Mouse (Mus musculus) effector memory CD4-positive, alpha-beta T cell, adult 7 months (primary cell): ENCODE results near the gene 4921501E09Rik. TPM values are rescaled to one million over a fixed set of nuclear protein-coding genes. Genes with fewer than 3 reads are reported as not detected.

Experiments
- polyA plus RNA-seq: library from polyadenylated mRNA; unstranded; fragments of 100-300 nt; shearing (Covaris generic); gene quantifications from one replicate; pipeline ENCODE4 v1.2.1, GENCODE M21; 2017

Gene 4921501E09Rik
- not detected for polyA plus RNA-seq

GRCm38 (mm10) chr17:33067958-33068357 lies at the start of gene 4921501E09Rik:
4921501E09Rik (minus strand) TSS chr17:33068058.

GRCm38 (mm10) chr17:33089220-33089949 lies 21.5 kb upstream of the 4921501E09Rik start, which contains the start of gene Zfp563:
Zfp563 (plus strand) TSS chr17:33089310.

GRCm38 (mm10) chr17:33032900-33033891 lies 34.7 kb downstream of the 4921501E09Rik start, which contains the start of gene Zfp763:
Zfp763 (minus strand) TSS chr17:33033402.

Other genes starting within 250 kb of the 4921501E09Rik start
- 1.5 TPM for gene Zfp799, start 237.8 kb downstream of the 4921501E09Rik start, polyA plus RNA-seq
- gene Zfp870, start 176.4 kb downstream of the 4921501E09Rik start, polyA plus RNA-seq, result not detected
- gene Cyp4f14, start 150.7 kb downstream of the 4921501E09Rik start, polyA plus RNA-seq, result not detected
- gene Cyp4f13, start 120.7 kb downstream of the 4921501E09Rik start, polyA plus RNA-seq, result 40.3 TPM
- 15.9 TPM for gene Zfp472, start 102.2 kb downstream of the 4921501E09Rik start, polyA plus RNA-seq
- gene Zfp952, start 74.9 kb downstream of the 4921501E09Rik start, polyA plus RNA-seq, result 5.7 TPM
- gene Zfp763, start 34.7 kb downstream of the 4921501E09Rik start, polyA plus RNA-seq, result 1.7 TPM
- gene Zfp563, start 21.3 kb upstream of the 4921501E09Rik start, polyA plus RNA-seq, result 0.74 TPM
- gene Morc2b, start 71.6 kb upstream of the 4921501E09Rik start, polyA plus RNA-seq, result 0.20 TPM
- not detected for gene Olfr55, start 100.4 kb upstream of the 4921501E09Rik start, polyA plus RNA-seq
- not detected for gene Olfr239, start 123.2 kb upstream of the 4921501E09Rik start, polyA plus RNA-seq
- not detected for gene Olfr1564, start 153.6 kb upstream of the 4921501E09Rik start, polyA plus RNA-seq
- gene Zfp955a, start 187.1 kb upstream of the 4921501E09Rik start, polyA plus RNA-seq, result 8.4 TPM
- not detected for gene Olfr63, start 196.6 kb upstream of the 4921501E09Rik start, polyA plus RNA-seq
- gene Zfp955b, start 221.5 kb upstream of the 4921501E09Rik start, polyA plus RNA-seq, result 3.2 TPM